Mouse (Mus musculus): ENCODE results near the gene Slc25a48. TPM values are rescaled to one million over a fixed set of nuclear protein-coding genes. Genes with fewer than 3 reads are reported as not detected.

Gene Slc25a48
- polyA plus RNA-seq, 1 experiment from 2014 or later = 0.11 TPM

DNA sequence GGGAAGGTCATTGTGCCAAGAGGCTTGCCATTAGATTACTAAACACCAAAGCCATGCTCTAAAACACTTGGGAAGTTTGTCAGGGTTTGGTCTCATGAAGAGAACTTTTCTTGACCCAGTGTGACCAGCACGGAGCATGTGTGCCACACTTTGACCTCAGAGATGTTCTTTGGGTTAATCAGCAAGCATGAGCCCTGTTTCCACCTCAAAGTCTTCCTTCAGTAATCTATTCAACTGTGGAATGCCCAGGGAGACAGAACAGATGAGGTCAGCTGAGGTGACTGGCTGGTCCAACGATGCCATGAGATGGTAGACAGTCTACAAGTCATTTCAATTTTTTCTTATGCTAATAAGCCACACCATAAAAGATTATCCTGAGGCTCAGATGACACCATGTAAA is 71.6 kb downstream of the Slc25a48 start:
- H3K4me1 ChIP-seq (ENCODE audit: control insufficient read depth, insufficient read depth, low read length) = no peaks in the 10 kb centered on the region
- no peak overlapping the region for H3K4me3 ChIP-seq (replicated peaks; ENCODE audit: low read depth, low read length)
- no peak overlapping the region for H3K4me2 ChIP-seq (ENCODE audit: low read length)
- H3K9ac ChIP-seq (replicated peaks; ENCODE audit: low read length) = no peak overlapping the region
- no peaks in the 10 kb centered on the region for H3K36me3 ChIP-seq (ENCODE audit: control insufficient read depth, insufficient read depth, low read length)
- H3K27me3 ChIP-seq (ENCODE audit: control insufficient read depth, insufficient read depth, low read length) = no peaks in the 10 kb centered on the region
- no peak overlapping the region for H3K27ac ChIP-seq (replicated peaks; ENCODE audit: low read depth, low read length)
- no peaks in the 10 kb centered on the region for H3K9me3 ChIP-seq (ENCODE audit: control insufficient read depth, low read length)
- no peak for DNase-seq
- WGBS = 81% methylated on average over 2 of the region's 2 CpGs
- ATAC-seq (ENCODE audit: low FRiP score, low TSS enrichment) = no peak

- no peak overlapping the region for H3K27ac ChIP-seq (replicated peaks; ENCODE audit: low read depth, low read length)
- no peaks in the 10 kb centered on the region for H3K27me3 ChIP-seq (ENCODE audit: control insufficient read depth, insufficient read depth, low read length)
- DNase-seq (no peak), ATAC-seq (ENCODE audit: low FRiP score, low TSS enrichment) (no peak)
- no peaks in the 10 kb centered on the region for H3K9me3 ChIP-seq (ENCODE audit: control insufficient read depth, low read length)
- H3K4me3 ChIP-seq (replicated peaks; ENCODE audit: low read depth, low read length) = no peak overlapping the region
- H3K36me3 ChIP-seq (ENCODE audit: control insufficient read depth, insufficient read depth, low read length) = no peaks in the 10 kb centered on the region
- no peaks in the 10 kb centered on the region for H3K4me1 ChIP-seq (ENCODE audit: control insufficient read depth, insufficient read depth, low read length)
- no peak overlapping the region for H3K9ac ChIP-seq (replicated peaks; ENCODE audit: low read length)
- no peak overlapping the region for H3K4me2 ChIP-seq (ENCODE audit: low read length)
Measured at GRCm38 (mm10) chr13:56513595-56513994, 75.4 kb downstream of the Slc25a48 start.

DNA sequence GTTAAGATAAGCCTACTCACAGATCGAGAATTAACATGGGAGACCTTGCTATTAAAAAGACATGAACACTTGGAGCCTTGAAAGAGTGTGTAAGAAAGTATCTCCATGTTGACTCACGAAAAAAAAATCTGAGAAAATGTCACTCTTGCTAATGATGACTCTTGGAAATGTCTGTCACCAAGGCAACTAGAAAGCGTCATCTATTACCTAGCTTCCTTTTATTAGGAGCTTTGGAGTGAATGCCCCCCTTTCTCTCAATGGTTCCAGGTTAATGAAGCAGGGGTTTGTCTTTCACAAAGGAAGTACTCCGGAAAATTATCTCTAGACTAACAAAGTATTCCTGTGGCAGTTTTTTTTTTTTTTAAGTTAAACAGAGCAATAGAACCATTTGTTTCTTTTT is 78.2 kb downstream of the Slc25a48 start:
- ATAC-seq (ENCODE audit: low FRiP score, low TSS enrichment) (no peak), DNase-seq (peak; percentile 17)
- H3K27me3 ChIP-seq (ENCODE audit: control insufficient read depth, insufficient read depth, low read length) = no peaks in the 10 kb centered on the region
- no peaks in the 10 kb centered on the region for H3K4me1 ChIP-seq (ENCODE audit: control insufficient read depth, insufficient read depth, low read length)
- no peaks in the 10 kb centered on the region for H3K9me3 ChIP-seq (ENCODE audit: control insufficient read depth, low read length)
- no peaks in the 10 kb centered on the region for H3K36me3 ChIP-seq (ENCODE audit: control insufficient read depth, insufficient read depth, low read length)
- WGBS = 67% methylated on average over 4 of the region's 4 CpGs
- no peak overlapping the region for H3K4me2 ChIP-seq (ENCODE audit: low read length)
- H3K4me3 ChIP-seq (replicated peaks; ENCODE audit: low read depth, low read length) = no peak overlapping the region
- no peak overlapping the region for H3K27ac ChIP-seq (replicated peaks; ENCODE audit: low read depth, low read length)
- H3K9ac ChIP-seq (replicated peaks; ENCODE audit: low read length) = no peak overlapping the region

DNA sequence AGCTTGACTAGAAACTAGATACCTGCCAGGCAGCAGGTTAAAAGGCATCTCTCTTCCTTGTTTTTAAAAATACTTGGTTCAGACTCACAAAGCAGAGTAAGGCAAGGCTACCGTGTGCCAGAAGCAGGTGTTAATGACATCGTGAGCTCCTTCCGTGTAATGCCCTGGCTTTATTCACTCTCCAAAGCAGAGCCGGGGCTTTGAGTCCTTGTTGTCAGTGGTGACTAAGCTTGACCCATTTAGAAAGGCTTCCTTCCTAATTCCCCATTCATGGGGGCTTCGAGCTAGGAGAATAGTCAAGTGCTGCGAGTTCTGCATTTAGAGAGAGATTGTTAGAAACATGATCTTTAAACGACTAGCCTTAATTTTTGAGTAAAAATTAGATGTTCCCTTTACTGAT is 78.7 kb downstream of the Slc25a48 start:
- Histone ChIP-seq H3K27ac (replicated peaks; ENCODE audit: low read depth, low read length) (no peak overlapping the region), H3K4me1 (ENCODE audit: control insufficient read depth, insufficient read depth, low read length) (no peaks in the 10 kb centered on the region), H3K9me3 (ENCODE audit: control insufficient read depth, low read length) (no peaks in the 10 kb centered on the region), H3K9ac (replicated peaks; ENCODE audit: low read length) (no peak overlapping the region), H3K36me3 (ENCODE audit: control insufficient read depth, insufficient read depth, low read length) (no peaks in the 10 kb centered on the region), H3K27me3 (ENCODE audit: control insufficient read depth, insufficient read depth, low read length) (no peaks in the 10 kb centered on the region), H3K4me3 (replicated peaks; ENCODE audit: low read depth, low read length) (no peak overlapping the region), H3K4me2 (ENCODE audit: low read length) (no peak overlapping the region)
- DNase-seq = peak; percentile 24
- 16% methylated on average over 7 of the region's 7 CpGs for WGBS
- no peak for ATAC-seq (ENCODE audit: low FRiP score, low TSS enrichment)

DNA sequence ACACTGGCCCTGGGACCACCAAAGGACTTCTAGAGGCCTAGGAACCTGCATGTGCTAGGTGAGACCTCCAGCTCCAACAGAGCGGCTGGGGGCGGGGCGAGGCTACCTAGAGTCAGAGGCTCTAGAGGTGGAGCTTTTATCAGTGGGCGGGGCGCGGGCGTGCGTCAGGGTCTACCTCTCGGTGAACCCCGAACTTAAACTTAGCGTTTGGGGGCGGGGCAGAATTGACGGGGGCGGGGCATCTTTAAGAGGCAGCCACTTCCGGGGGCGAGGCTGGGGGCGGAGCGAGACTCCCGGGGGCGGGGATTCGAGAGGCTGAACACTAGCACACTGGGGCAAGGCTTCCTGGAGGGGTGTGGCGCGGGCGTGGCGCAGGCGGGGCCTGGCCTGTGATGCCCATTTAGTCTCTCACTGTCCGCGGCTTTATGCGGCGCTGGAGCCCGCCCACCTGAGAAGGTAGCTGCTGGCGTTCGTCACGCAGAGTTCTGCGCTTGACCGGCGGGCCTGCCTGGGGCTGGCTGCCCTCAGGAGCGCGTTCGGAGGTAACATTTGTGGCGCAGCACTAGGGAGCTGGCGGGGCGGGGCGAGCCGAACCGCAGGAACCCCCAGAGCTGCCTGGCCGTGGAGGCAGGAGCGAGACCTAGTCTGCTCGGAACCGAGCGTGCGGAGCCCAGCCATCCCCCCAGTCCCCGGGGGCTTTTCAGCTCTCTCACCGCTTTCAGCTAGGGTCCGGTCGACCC is 84.1 kb downstream of the Slc25a48 start, which contains the start of gene Fbxl21:
Gene Fbxl21 (plus strand): TSS at position 392 of the 740 bp plus-strand sequence.
- H3K27me3 ChIP-seq (ENCODE audit: control insufficient read depth, insufficient read depth, low read length) = no peaks in the 10 kb centered on the region
- no peaks in the 10 kb centered on the region for H3K4me1 ChIP-seq (ENCODE audit: control insufficient read depth, insufficient read depth, low read length)
- H3K4me2 ChIP-seq (ENCODE audit: low read length) = peak within 1 kb of the TSS; percentile 92
- no peak within 1 kb of the TSS for H3K27ac ChIP-seq (replicated peaks; ENCODE audit: low read depth, low read length)
- ATAC-seq (ENCODE audit: low FRiP score, low TSS enrichment) (peak; percentile 93), DNase-seq (peak; percentile 89)
- peak within 1 kb of the TSS; percentile 64 for H3K4me3 ChIP-seq (replicated peaks; ENCODE audit: low read depth, low read length)
- H3K36me3 ChIP-seq (ENCODE audit: control insufficient read depth, insufficient read depth, low read length) = no peaks in the 10 kb centered on the region
- H3K9ac ChIP-seq (replicated peaks; ENCODE audit: low read length) = peak within 1 kb of the TSS; percentile 66
- under 1% methylated on average over 56 of the region's 56 CpGs for WGBS
- H3K9me3 ChIP-seq (ENCODE audit: control insufficient read depth, low read length) = no peaks in the 10 kb centered on the region

DNA sequence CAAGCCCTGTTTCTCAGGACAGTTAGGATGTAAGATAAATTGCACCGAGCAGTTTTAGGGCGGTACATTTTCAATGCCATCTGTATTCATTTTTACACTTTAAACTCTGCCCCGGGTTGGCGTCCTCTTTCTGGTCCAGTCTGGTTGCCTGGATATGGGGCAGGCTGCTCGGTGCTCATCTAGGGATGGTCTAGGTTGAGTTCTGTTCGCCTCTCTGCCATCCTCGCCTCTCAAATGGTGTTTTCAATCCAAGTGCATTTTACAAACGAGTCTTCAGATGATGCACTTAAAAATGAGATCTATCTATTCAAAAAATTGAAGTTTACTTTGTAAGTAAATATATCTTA is 84.6 kb downstream of the Slc25a48 start:
- Histone ChIP-seq H3K27ac (replicated peaks; ENCODE audit: low read depth, low read length) (no peak overlapping the region), H3K36me3 (ENCODE audit: control insufficient read depth, insufficient read depth, low read length) (no peaks in the 10 kb centered on the region), H3K9ac (replicated peaks; ENCODE audit: low read length) (peak overlapping the region; percentile 66), H3K4me3 (replicated peaks; ENCODE audit: low read depth, low read length) (peak overlapping the region; percentile 64), H3K27me3 (ENCODE audit: control insufficient read depth, insufficient read depth, low read length) (no peaks in the 10 kb centered on the region), H3K9me3 (ENCODE audit: control insufficient read depth, low read length) (no peaks in the 10 kb centered on the region), H3K4me2 (ENCODE audit: low read length) (peak overlapping the region; percentile 92), H3K4me1 (ENCODE audit: control insufficient read depth, insufficient read depth, low read length) (no peaks in the 10 kb centered on the region)
- ATAC-seq (ENCODE audit: low FRiP score, low TSS enrichment) (no peak), DNase-seq (no peak)
- 7% methylated on average over 8 of the region's 8 CpGs for WGBS

Other genes starting within 250 kb of the Slc25a48 start
- gene Neurog1, start 186.2 kb upstream of the Slc25a48 start, polyA plus RNA-seq (2014; fragmentation: Nextera tagmentation; extraction: Ambion mirVana) = 3.6 and 8.9 TPM in 2 replicates
- gene Cxcl14, start 141.8 kb upstream of the Slc25a48 start, polyA plus RNA-seq (2014; fragmentation: Nextera tagmentation; extraction: Ambion mirVana) = 10.2 and 11.2 TPM in 2 replicates
- gene Gm3045, start 11.8 kb upstream of the Slc25a48 start, polyA plus RNA-seq (2014; fragmentation: Nextera tagmentation; extraction: Ambion mirVana) = not detected in 2 replicates
- gene Il9, start 43.9 kb downstream of the Slc25a48 start, polyA plus RNA-seq (2014; fragmentation: Nextera tagmentation; extraction: Ambion mirVana) = not detected in 2 replicates
- gene Fbxl21, start 84.1 kb downstream of the Slc25a48 start, polyA plus RNA-seq (2014; fragmentation: Nextera tagmentation; extraction: Ambion mirVana) = 3.3 and 3.7 TPM in 2 replicates
- gene Lect2, start 110.1 kb downstream of the Slc25a48 start, polyA plus RNA-seq (2014; fragmentation: Nextera tagmentation; extraction: Ambion mirVana) = not detected in 2 replicates
- 0.63 and 2.7 TPM in 2 replicates for gene Tgfbi, start 171.2 kb downstream of the Slc25a48 start, polyA plus RNA-seq (2014; fragmentation: Nextera tagmentation; extraction: Ambion mirVana)